Mouse (Mus musculus): ENCODE measurements around the gene Pakap. TPM values are rescaled to one million over a fixed set of nuclear protein-coding genes. Genes with fewer than 3 reads are reported as not detected.

Pakap gene
- polyA plus RNA-seq, 1 experiment from 2014 or later = 25.4 TPM

DNA sequence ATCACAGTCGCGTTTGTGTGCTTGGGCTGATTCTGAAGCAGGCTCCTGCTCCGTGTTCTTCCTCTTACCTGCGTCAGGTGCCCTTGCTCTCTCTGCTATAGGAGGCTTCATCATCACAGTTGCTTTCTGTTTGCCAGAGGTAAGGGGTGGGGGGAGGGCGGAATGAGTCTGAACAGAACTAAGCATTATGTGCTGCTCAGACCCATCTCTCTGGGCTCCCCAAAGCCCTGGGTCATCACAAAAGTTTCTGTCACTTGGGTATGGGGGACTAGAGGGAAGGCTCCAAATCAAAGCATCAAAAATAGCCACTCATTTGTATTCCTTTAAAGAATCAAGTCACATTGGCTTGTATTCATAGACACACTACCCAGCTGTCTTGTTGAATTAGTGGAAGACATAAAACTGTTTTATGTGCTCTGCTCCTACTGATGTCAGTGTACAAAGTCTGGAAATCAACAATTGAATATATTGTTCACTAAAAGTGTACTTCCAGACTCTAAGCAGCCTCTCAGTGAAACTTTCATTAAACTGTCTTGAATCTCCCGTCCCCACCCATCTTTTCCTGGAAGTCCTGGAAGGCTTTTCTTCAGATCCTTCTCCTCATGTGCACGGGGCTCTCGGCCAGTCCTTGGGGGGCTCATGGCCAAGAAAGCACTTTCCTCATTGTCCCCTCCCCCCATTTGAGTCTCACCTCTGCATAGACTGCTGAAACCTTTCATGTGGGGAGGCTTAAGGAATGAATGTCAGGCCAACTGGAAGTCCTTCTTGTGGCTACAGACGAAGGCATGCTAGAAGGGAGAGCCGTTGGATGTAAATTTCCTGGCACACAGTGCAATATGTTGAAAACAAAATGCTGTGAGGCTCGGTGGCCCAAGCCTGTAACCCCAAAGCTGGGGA lies 135.8 kb downstream of the Pakap start:
- 73% methylated on average over 11 of the region's 11 CpGs for WGBS
- Histone ChIP-seq H3K27ac (replicated peaks; ENCODE audit: low read depth, low read length) (no peak overlapping the region), H3K36me3 (ENCODE audit: control insufficient read depth, insufficient read depth, low read length) (no peaks in the 10 kb centered on the region)

DNA sequence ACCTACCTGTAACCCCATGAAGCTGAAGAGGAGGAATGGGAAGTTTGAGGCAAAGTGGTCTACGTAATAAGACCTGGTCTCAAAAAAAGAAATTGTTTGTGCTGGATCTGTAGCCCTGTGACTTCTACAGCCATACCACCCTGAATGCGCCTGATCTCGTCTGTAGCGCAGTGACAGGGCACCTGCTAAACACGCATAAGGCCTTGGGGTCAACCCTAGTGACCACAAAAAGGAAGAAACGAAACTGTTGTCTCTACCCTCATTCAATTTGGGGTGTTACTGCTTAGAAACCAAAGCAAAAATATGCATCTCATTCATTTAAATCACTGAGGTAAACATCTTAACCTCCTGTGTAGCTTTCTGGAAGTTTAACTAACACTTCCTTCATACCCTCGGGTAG lies 136.6 kb downstream of the Pakap start:
- Histone ChIP-seq H3K4me1 (ENCODE audit: control insufficient read depth, insufficient read depth, low read length) (no peaks in the 10 kb centered on the region), H3K27me3 (replicated peaks; ENCODE audit: control insufficient read depth, insufficient read depth, low read length) (no peaks in the 10 kb centered on the region), H3K4me3 (ENCODE audit: low read depth, low read length) (no peak overlapping the region), H3K27ac (replicated peaks; ENCODE audit: low read depth, low read length) (no peak overlapping the region), H3K9me3 (ENCODE audit: control insufficient read depth, low read length) (no peaks in the 10 kb centered on the region), H3K4me2 (ENCODE audit: low read depth, low read length) (no peak overlapping the region), H3K36me3 (ENCODE audit: control insufficient read depth, insufficient read depth, low read length) (peaks cover 6% of the 10 kb centered on the region; the same call in 1 of the 2 replicates), H3K9ac (ENCODE audit: low read depth, low read length) (no peak overlapping the region)
- 88% methylated on average over 7 of the region's 7 CpGs for WGBS
- DNase-seq (ENCODE audit: low spot score) (no peak), ATAC-seq (ENCODE audit: low read depth) (no peak)

More for the DNA sequence above, 135.8 kb downstream of the Pakap start:
- H3K4me2 ChIP-seq (ENCODE audit: low read depth, low read length) = no peak overlapping the region
- no peaks in the 10 kb centered on the region for H3K9me3 ChIP-seq (ENCODE audit: control insufficient read depth, low read length)
- H3K4me1 ChIP-seq (ENCODE audit: control insufficient read depth, insufficient read depth, low read length) = no peaks in the 10 kb centered on the region
- ATAC-seq (ENCODE audit: low read depth) (no peak), DNase-seq (ENCODE audit: low spot score) (no peak)
- H3K9ac ChIP-seq (ENCODE audit: low read depth, low read length) = no peak overlapping the region
- H3K27me3 ChIP-seq (replicated peaks; ENCODE audit: control insufficient read depth, insufficient read depth, low read length) = no peaks in the 10 kb centered on the region
- H3K4me3 ChIP-seq (ENCODE audit: low read depth, low read length) = no peak overlapping the region

DNA sequence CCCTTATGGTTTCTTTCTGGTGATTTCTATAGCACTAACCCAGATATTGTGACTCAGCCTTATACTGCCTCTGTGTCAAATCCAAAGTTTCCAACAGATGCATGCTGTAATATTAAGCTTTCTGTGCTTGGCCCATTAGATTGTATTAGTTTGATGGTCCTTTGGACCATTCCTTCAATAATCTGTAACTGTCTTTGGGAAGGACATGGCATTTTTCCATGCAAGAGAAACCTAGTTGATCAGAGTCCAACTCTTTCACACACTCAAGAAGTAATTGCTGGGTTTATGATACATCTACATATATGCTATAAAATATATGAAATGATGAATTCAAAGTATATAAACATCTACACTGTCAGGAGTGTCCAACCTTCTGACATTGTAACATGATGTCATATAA lies 147.9 kb downstream of the Pakap start:
- H3K27me3 ChIP-seq (replicated peaks; ENCODE audit: control insufficient read depth, insufficient read depth, low read length) = no peaks in the 10 kb centered on the region
- no peak overlapping the region for H3K9ac ChIP-seq (ENCODE audit: low read depth, low read length)
- H3K4me2 ChIP-seq (ENCODE audit: low read depth, low read length) = no peak overlapping the region
- no peaks in the 10 kb centered on the region for H3K36me3 ChIP-seq (ENCODE audit: control insufficient read depth, insufficient read depth, low read length)
- DNase-seq (ENCODE audit: low spot score) = no peak
- no peak overlapping the region for H3K4me3 ChIP-seq (ENCODE audit: low read depth, low read length)
- no peaks in the 10 kb centered on the region for H3K9me3 ChIP-seq (ENCODE audit: control insufficient read depth, low read length)
- no peak overlapping the region for H3K27ac ChIP-seq (replicated peaks; ENCODE audit: low read depth, low read length)
- ATAC-seq (ENCODE audit: low read depth) = no peak
- H3K4me1 ChIP-seq (ENCODE audit: control insufficient read depth, insufficient read depth, low read length) = no peaks in the 10 kb centered on the region; the same call in 1 of the 2 replicates

DNA sequence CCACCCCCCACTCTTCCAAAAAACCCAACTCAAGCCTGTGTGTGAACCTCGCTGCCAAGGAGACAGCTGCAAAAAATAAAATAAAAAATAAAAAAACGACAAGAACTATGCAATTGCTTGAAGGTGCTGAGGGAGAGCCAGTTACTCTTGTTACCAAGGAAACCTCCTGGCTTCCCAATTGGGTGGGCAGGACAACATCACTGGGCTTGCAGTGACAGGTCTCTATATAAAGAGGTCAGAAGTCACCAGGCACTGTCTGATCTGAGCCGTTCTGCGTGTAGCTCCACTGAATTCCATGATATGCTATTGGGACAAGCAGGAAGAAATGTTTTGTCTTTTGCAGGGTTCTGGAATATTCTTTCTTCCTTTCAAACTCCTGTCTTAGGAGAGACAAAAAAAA lies 148.8 kb downstream of the Pakap start:
- no peaks in the 10 kb centered on the region for H3K9me3 ChIP-seq (ENCODE audit: control insufficient read depth, low read length)
- 33% methylated on average over 4 of the region's 4 CpGs for WGBS
- no peaks in the 10 kb centered on the region for H3K27me3 ChIP-seq (replicated peaks; ENCODE audit: control insufficient read depth, insufficient read depth, low read length)
- H3K4me3 ChIP-seq (ENCODE audit: low read depth, low read length) = no peak overlapping the region
- ATAC-seq (ENCODE audit: low read depth) (no peak), DNase-seq (ENCODE audit: low spot score) (peak; percentile 23)
- no peaks in the 10 kb centered on the region; the same call in 1 of the 2 replicates for H3K4me1 ChIP-seq (ENCODE audit: control insufficient read depth, insufficient read depth, low read length)
- no peak overlapping the region for H3K4me2 ChIP-seq (ENCODE audit: low read depth, low read length)
- H3K27ac ChIP-seq (replicated peaks; ENCODE audit: low read depth, low read length) = no peak overlapping the region
- H3K36me3 ChIP-seq (ENCODE audit: control insufficient read depth, insufficient read depth, low read length) = no peaks in the 10 kb centered on the region
- H3K9ac ChIP-seq (ENCODE audit: low read depth, low read length) = no peak overlapping the region

DNA sequence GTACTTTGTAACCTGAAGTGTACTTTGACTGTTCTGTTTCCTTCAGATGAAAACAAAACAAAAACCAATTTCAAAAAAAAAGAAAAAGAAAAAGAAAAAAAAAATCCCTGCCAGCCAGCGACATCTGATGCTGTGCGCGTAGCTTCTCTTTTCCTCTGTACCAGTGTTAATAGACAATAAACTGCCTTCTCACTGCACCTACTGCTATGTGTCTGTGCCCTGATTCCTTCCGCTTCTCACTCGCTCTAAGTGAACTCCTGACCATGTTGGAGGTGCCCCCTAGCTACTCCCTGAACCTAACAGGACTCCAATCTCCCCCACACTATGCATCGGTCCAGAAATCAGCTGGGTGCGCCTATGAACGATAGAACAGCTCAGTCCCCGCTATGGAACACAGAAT lies 149.4 kb downstream of the Pakap start, which contains the start of gene Akap2:
Gene Akap2 (plus strand): TSS at position 304 of the 400 bp plus-strand sequence.
- no peak for DNase-seq (ENCODE audit: low spot score)
- WGBS = 82% methylated on average over 9 of the region's 9 CpGs
- Histone ChIP-seq H3K9me3 (ENCODE audit: control insufficient read depth, low read length) (no peaks in the 10 kb centered on the region), H3K4me2 (ENCODE audit: low read depth, low read length) (no peak within 1 kb of the TSS), H3K4me3 (ENCODE audit: low read depth, low read length) (no peak within 1 kb of the TSS), H3K9ac (ENCODE audit: low read depth, low read length) (no peak within 1 kb of the TSS), H3K27me3 (replicated peaks; ENCODE audit: control insufficient read depth, insufficient read depth, low read length) (no peaks in the 10 kb centered on the region), H3K4me1 (ENCODE audit: control insufficient read depth, insufficient read depth, low read length) (no peaks in the 10 kb centered on the region; the same call in 1 of the 2 replicates), H3K36me3 (ENCODE audit: control insufficient read depth, insufficient read depth, low read length) (no peaks in the 10 kb centered on the region), H3K27ac (replicated peaks; ENCODE audit: low read depth, low read length) (no peak within 1 kb of the TSS)
- ATAC-seq (ENCODE audit: low read depth) = no peak

DNA sequence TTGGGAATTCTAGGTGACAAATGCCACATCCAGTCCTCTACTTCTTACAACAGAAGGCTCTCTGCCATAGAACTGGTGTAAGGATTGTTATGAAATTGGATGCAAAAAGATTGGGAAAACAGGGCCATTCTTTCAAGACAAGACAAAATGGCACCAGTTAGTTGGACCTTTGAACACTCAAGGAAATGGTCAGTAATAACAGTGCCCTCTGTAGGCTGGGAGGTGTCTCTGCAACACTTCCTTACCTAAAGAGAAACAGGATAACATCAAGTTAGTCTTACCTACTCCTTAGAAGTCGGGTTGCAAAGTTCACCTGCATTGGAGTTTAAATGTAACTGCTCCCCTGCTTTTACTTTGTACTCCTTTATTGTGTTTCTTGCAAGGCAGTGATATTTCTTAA lies 151.4 kb downstream of the Pakap start:
- WGBS = 87% methylated on average over 1 of the region's 1 CpGs
- H3K36me3 ChIP-seq (ENCODE audit: control insufficient read depth, insufficient read depth, low read length) = no peaks in the 10 kb centered on the region
- no peak overlapping the region for H3K9ac ChIP-seq (ENCODE audit: low read depth, low read length)
- no peaks in the 10 kb centered on the region; the same call in 1 of the 2 replicates for H3K4me1 ChIP-seq (ENCODE audit: control insufficient read depth, insufficient read depth, low read length)
- H3K27me3 ChIP-seq (replicated peaks; ENCODE audit: control insufficient read depth, insufficient read depth, low read length) = no peaks in the 10 kb centered on the region
- no peak overlapping the region for H3K4me3 ChIP-seq (ENCODE audit: low read depth, low read length)
- ATAC-seq (ENCODE audit: low read depth) (no peak), DNase-seq (ENCODE audit: low spot score) (no peak)
- H3K27ac ChIP-seq (replicated peaks; ENCODE audit: low read depth, low read length) = no peak overlapping the region
- H3K4me2 ChIP-seq (ENCODE audit: low read depth, low read length) = no peak overlapping the region
- no peaks in the 10 kb centered on the region for H3K9me3 ChIP-seq (ENCODE audit: control insufficient read depth, low read length)

DNA sequence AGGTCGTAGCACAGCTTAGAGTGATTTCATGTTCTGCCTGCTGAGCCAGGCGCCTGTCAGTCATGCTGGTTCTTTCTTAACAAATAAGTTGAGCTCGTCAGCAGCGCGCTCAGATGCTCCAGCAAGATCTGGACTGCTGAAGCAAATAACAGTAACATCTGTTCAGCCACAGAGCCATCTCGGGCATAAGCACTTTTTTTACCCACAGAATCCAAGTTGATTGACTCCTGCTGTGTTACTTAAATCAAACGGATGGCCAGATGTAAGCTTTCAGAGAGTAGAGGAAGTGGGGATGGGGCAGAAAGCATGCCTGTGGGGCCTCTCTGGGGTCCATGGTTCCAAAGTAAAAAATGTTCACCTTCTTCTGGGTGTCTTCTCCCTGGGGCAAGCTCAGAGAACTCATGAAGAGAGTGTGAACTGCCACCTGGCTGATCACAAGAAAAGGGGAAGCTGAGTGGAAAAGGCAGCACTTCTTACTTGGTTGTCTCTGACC lies 152.9 kb downstream of the Pakap start:
- no peaks in the 10 kb centered on the region for H3K27me3 ChIP-seq (replicated peaks; ENCODE audit: control insufficient read depth, insufficient read depth, low read length)
- H3K36me3 ChIP-seq (ENCODE audit: control insufficient read depth, insufficient read depth, low read length) = no peaks in the 10 kb centered on the region
- peak; percentile 63; the same call in 1 of the 2 replicates for ATAC-seq (ENCODE audit: low read depth)
- DNase-seq (ENCODE audit: low spot score) = peak; percentile 91
- no peaks in the 10 kb centered on the region for H3K9me3 ChIP-seq (ENCODE audit: control insufficient read depth, low read length)
- H3K27ac ChIP-seq (replicated peaks; ENCODE audit: low read depth, low read length) = 0 out of 2 replicates have a peak overlapping the region, but pooled peaks have one; percentile 44
- H3K4me1 ChIP-seq (ENCODE audit: control insufficient read depth, insufficient read depth, low read length) = no peaks in the 10 kb centered on the region; the same call in 1 of the 2 replicates
- WGBS = 17% methylated on average over 7 of the region's 7 CpGs
- no peak overlapping the region for H3K9ac ChIP-seq (ENCODE audit: low read depth, low read length)
- no peak overlapping the region for H3K4me3 ChIP-seq (ENCODE audit: low read depth, low read length)
- H3K4me2 ChIP-seq (ENCODE audit: low read depth, low read length) = no peak overlapping the region

DNA sequence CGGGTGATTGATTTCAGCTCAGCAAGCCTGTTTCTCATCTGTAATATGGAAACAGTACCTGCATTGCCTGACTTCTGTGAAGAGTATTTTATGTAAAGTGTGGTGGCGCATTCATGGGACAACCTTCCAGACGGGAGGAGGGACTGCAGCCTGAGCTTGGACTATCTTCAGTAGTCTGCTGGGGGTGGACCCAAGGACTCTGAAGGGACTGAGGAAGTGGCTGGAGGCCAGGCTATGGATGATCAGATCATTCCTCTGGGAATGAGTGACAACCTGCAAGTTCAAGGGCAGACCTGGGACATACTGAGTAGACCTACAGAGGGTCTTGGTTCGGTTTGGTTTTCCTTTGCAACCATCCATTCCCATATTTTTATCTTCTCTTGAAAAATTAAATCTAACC lies 154.3 kb downstream of the Pakap start:
- DNase-seq (ENCODE audit: low spot score) = no peak
- H3K4me3 ChIP-seq (ENCODE audit: low read depth, low read length) = no peak overlapping the region
- no peaks in the 10 kb centered on the region for H3K27me3 ChIP-seq (replicated peaks; ENCODE audit: control insufficient read depth, insufficient read depth, low read length)
- 79% methylated on average over 4 of the region's 4 CpGs for WGBS
- H3K9ac ChIP-seq (ENCODE audit: low read depth, low read length) = no peak overlapping the region
- H3K4me1 ChIP-seq (ENCODE audit: control insufficient read depth, insufficient read depth, low read length) = no peaks in the 10 kb centered on the region; the same call in 1 of the 2 replicates
- H3K4me2 ChIP-seq (ENCODE audit: low read depth, low read length) = no peak overlapping the region
- H3K27ac ChIP-seq (replicated peaks; ENCODE audit: low read depth, low read length) = no peak overlapping the region
- no peak for ATAC-seq (ENCODE audit: low read depth)
- H3K9me3 ChIP-seq (ENCODE audit: control insufficient read depth, low read length) = no peaks in the 10 kb centered on the region
- no peaks in the 10 kb centered on the region for H3K36me3 ChIP-seq (ENCODE audit: control insufficient read depth, insufficient read depth, low read length)
